Mouse (Mus musculus) kidney, embryonic 14.5 days (tissue): ENCODE results near the gene Arhgap23. TPM values are rescaled to one million over a fixed set of nuclear protein-coding genes. Genes with fewer than 3 reads are reported as not detected.

Experiments
- ATAC-seq: fragments of 200-750 bp; cut with Nextera tagmentation; 2 replicates; pipeline ENCODE4 v1.8.0; 2017; ENCODE audit warnings: moderate number of reproducible peaks, mild to moderate bottlenecking, moderate TSS enrichment, moderate library complexity; ENCODE audit not compliant: low FRiP score, low TSS enrichment
- H3K27ac ChIP-seq: fragments of 300-500 bp; sonication (generic); 2 replicates; pipeline ENCODE4 v1.5.1; 2014; ENCODE audit warnings: low read depth, mild to moderate bottlenecking, low read length, moderate library complexity, mixed read lengths
- H3K27me3 ChIP-seq: fragments of 300-500 bp; sonication (generic); 2 replicates; pipeline ENCODE4 v1.6.1; 2014; ENCODE audit warnings: mild to moderate bottlenecking, low read length; ENCODE audit not compliant: control insufficient read depth, insufficient read depth
- H3K36me3 ChIP-seq: fragments of 300-500 bp; sonication (generic); 2 replicates; pipeline ENCODE4 v1.6.1; 2014; ENCODE audit warnings: low read length, mixed read lengths; ENCODE audit not compliant: control insufficient read depth, insufficient read depth
- H3K4me1 ChIP-seq: fragments of 300-500 bp; sonication (generic); 2 replicates; pipeline ENCODE4 v1.6.1; 2014; ENCODE audit warnings: low read length, mixed read lengths; ENCODE audit not compliant: control insufficient read depth, insufficient read depth
- H3K4me2 ChIP-seq: fragments of 300-500 bp; sonication (generic); replicated peaks from 2 replicates; pipeline ENCODE4 v1.6.1; 2014; ENCODE audit warnings: low read depth, mild to moderate bottlenecking, low read length
- H3K4me3 ChIP-seq: fragments of 300-500 bp; sonication (generic); 2 replicates; pipeline ENCODE4 v1.5.1; 2014; ENCODE audit warnings: mild to moderate bottlenecking, low read length
- H3K9ac ChIP-seq: fragments of 300-500 bp; sonication (generic); 2 replicates; pipeline ENCODE4 v1.6.1; 2014; ENCODE audit warnings: low read depth, mild to moderate bottlenecking, low read length, moderate library complexity
- H3K9me3 ChIP-seq: fragments of 300-500 bp; sonication (generic); 2 replicates; pipeline ENCODE4 v1.6.1; 2016; ENCODE audit warnings: low read length; ENCODE audit not compliant: control insufficient read depth
- WGBS: fragments of 180-500 bp; shearing (Covaris S2); extraction: QIAGEN DNeasy Blood & Tissue Kit; methylation state at CpG from one replicate; pipeline ENCODE4 v1.1.7; 2014; 5-methylcytosine and 5-hydroxymethylcytosine counted together
- polyA plus RNA-seq: library from polyadenylated mRNA; unstranded; fragments of >200 nt; fragmentation: Nextera tagmentation; extraction: Ambion mirVana; gene quantifications from 2 replicates; pipeline ENCODE4 v1.2.1, GENCODE M21; 2014

The Arhgap23 gene
- polyA plus RNA-seq, 1 experiment from 2014 or later: 5.2 TPM

GRCm38 (mm10) chr11:97445596-97445995 lies 30.3 kb downstream of the Arhgap23 start:
- H3K9ac ChIP-seq: no peak overlapping the region
- H3K27ac ChIP-seq: no peak overlapping the region
- no peak overlapping the region for H3K4me2 ChIP-seq
- H3K9me3 ChIP-seq: no peaks in the 10 kb centered on the region
- peaks cover 47% of the 10 kb centered on the region for H3K36me3 ChIP-seq
- H3K4me3 ChIP-seq: no peak overlapping the region
- peaks cover 39% of the 10 kb centered on the region for H3K4me1 ChIP-seq
- no peak for ATAC-seq
- WGBS: 91% methylated on average over 6 of the region's 6 CpGs
- no peaks in the 10 kb centered on the region for H3K27me3 ChIP-seq

DNA sequence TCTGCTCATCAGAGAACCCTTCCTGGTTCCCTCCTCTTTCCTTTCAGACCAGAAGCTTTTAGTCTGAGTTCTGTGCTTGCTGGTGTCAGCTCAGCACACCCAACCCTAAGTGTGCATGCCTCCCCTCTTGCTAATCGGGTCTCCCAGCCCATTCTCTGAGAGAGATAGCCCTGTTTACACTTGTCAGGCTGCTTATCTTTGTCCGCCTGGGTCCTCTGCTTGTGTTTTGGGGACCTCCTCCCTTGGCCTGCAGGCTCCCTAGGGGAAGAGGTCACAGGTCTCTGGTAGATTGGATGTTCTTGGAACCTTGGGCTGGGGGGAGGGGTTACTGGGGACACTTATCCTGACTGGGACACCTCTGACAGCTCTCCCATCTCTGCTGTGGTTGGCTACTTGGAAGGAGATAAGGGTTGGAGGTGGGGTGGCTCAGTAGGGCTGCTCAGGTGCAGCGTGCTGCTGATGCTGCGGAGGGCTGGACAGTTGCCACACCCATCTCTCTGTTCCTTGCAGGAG lies 30.7 kb downstream of the Arhgap23 start:
- WGBS: 74% methylated on average over 4 of the region's 4 CpGs
- H3K36me3 ChIP-seq: peaks cover 47% of the 10 kb centered on the region

DNA sequence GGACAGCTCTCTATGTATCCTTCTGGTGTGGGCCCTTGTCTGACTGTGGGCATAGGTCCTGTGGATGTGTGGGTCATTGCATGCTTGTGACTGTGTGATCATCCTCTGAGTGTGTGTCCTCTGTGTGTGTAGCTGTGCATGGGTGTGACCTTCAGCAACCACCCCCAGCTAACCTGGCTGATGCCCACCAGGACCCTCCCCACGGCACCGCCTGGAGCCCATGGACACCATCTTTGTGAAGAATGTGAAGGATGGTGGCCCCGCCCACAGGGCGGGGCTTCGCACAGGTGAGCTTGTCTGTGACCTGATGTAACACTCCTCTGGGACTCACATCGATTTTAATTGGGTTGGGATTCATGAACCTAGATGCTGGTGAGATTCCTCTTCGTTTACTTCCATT lies 32.6 kb downstream of the Arhgap23 start:
- WGBS: 79% methylated on average over 7 of the region's 7 CpGs
- peaks cover 65% of the 10 kb centered on the region for H3K36me3 ChIP-seq
- H3K9me3 ChIP-seq: no peaks in the 10 kb centered on the region
- H3K27ac ChIP-seq: no peak overlapping the region
- H3K4me2 ChIP-seq: no peak overlapping the region
- no peak overlapping the region for H3K4me3 ChIP-seq
- no peak overlapping the region for H3K9ac ChIP-seq
- peaks cover 28% of the 10 kb centered on the region for H3K4me1 ChIP-seq
- no peak for ATAC-seq
- no peaks in the 10 kb centered on the region for H3K27me3 ChIP-seq

More for the DNA sequence above, 30.7 kb downstream of the Arhgap23 start:
- no peak overlapping the region for H3K9ac ChIP-seq
- H3K27me3 ChIP-seq: no peaks in the 10 kb centered on the region
- H3K27ac ChIP-seq: no peak overlapping the region
- no peak overlapping the region for H3K4me3 ChIP-seq
- ATAC-seq: no peak
- no peak overlapping the region for H3K4me2 ChIP-seq
- H3K4me1 ChIP-seq: peaks cover 41% of the 10 kb centered on the region
- H3K9me3 ChIP-seq: no peaks in the 10 kb centered on the region

DNA sequence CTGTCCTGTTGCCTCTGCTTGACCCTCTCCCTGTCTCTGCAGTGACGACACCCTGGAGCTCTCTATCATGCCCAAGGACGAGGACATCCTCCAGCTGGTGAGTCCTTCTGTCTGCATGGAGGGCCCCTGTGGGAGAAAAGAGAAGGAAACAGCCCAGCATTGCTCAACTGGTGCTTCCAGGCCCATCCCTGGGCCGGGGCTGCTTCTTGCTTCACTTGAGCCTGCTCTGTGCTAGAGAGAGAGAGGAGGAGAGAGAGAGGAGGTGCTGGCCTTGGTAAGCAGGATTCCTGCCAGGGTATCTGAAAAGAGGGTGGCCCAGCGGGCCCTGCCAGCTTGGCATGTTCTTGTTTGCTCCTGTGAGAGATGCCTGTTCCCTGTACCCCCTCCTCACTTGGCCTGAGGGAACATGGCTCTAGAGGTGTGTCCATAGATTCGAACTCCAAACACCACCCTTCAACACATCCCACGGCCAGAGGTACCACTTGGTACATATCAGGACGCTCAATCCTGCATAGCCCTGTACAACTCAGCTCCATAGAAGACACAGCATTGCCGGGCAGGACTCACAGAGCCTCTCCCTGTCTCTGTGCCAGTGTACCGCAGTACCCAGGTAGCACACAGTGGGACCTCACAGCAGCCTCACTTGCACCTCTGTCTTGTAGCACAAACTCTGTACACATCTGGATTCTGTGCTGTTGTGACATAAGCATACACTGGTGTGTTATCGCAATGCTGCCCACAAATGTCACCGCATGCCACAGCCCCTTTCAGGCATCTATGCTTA lies 33.5 kb downstream of the Arhgap23 start:
- Histone ChIP-seq H3K4me3 (no peak overlapping the region), H3K27me3 (no peaks in the 10 kb centered on the region), H3K4me1 (peaks cover 28% of the 10 kb centered on the region), H3K27ac (no peak overlapping the region; the same call in 1 of the 2 replicates), H3K9ac (peak overlapping the region; percentile 18; the same call in 1 of the 2 replicates), H3K36me3 (peaks cover 70% of the 10 kb centered on the region), H3K4me2 (no peak overlapping the region), H3K9me3 (no peaks in the 10 kb centered on the region)
- 88% methylated on average over 11 of the region's 11 CpGs for WGBS
- no peak for ATAC-seq

DNA sequence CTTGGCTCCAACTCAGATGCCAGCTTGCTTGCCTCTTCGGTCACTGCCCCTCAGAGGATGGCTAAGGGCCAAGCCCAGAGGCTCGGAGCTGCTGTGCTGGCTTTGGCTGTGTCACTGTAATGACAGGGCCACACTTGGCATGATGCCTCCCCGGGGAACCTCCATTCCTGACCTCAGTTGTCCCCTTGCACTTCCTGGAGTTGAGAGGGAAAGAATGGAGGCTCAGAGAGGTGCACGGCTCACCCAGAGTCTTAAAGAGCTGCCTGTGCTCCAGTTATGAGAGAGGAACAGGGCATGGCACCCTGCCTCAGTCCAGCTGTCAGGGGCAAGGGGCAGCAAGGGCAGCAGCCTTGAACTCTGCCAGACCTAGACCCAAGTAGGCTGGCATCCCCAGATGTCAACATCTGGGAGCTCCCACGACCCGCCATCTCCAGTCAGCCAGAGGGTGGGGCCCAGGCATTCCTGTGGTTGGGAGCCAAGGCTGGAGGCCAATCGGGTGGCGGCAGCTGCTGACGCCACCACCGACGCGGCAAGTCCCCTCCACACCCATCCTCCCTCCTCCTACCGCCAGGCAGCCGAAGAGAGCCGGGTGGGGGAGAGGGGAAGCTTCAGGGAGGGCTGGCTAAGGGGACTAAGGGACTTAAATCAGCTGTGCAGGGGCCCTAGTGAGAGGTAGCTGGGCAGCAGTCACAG lies 34.4 kb downstream of the Arhgap23 start:
- Histone ChIP-seq H3K27me3 (no peaks in the 10 kb centered on the region), H3K4me2 (peak overlapping the region; percentile 54), H3K9me3 (no peaks in the 10 kb centered on the region), H3K27ac (peak overlapping the region; percentile 82), H3K9ac (peak overlapping the region; percentile 52), H3K4me3 (peak overlapping the region; percentile 39), H3K36me3 (peaks cover 71% of the 10 kb centered on the region), H3K4me1 (peaks cover 28% of the 10 kb centered on the region)
- peak; percentile 85 for ATAC-seq
- WGBS: 12% methylated on average over 15 of the region's 15 CpGs

DNA sequence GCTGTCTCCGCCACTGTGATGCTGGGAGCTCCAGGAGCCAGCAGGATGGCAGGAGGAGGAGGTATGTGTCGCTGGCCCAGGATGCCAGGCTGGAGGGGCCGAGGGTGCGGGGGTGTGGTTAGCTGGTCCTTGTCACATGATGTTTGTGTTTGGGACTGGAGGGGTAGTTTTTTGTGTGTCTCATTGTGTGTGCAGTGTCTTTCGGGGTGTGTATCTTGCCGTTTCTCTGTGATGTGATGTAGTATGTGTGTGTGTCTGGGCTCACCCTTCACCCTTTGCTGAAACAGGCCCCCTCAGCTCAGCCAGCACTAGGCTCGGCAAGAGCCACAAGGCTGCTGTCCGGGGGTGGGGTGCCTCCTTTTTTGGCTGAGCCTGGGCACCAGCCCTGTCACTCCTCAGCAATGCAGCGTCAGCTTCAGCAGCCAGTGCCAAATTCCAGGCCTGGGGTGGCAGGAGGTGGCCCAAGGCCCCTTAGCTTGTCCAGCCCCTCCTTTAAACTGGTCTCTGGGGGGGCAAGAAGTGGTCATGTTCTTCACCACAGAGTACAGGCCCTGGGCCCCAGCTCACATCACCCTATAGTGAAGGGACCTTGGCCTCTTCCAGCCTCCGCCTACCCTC lies 35.1 kb downstream of the Arhgap23 start:
- Histone ChIP-seq H3K4me3 (peak overlapping the region; percentile 39), H3K36me3 (peaks cover 67% of the 10 kb centered on the region), H3K9me3 (no peaks in the 10 kb centered on the region), H3K9ac (peak overlapping the region; percentile 52), H3K27ac (peak overlapping the region; percentile 82; the same call in 1 of the 2 replicates), H3K4me1 (peaks cover 28% of the 10 kb centered on the region), H3K27me3 (no peaks in the 10 kb centered on the region), H3K4me2 (peak overlapping the region; percentile 54)
- peak; percentile 22 for ATAC-seq
- 31% methylated on average over 10 of the region's 10 CpGs for WGBS

GRCm38 (mm10) chr11:97451625-97452024 lies 36.3 kb downstream of the Arhgap23 start:
- no peak for ATAC-seq
- Histone ChIP-seq H3K4me2 (no peak overlapping the region), H3K36me3 (peaks cover 71% of the 10 kb centered on the region), H3K4me3 (no peak overlapping the region), H3K9ac (no peak overlapping the region), H3K27me3 (no peaks in the 10 kb centered on the region), H3K27ac (no peak overlapping the region), H3K9me3 (no peaks in the 10 kb centered on the region), H3K4me1 (peaks cover 28% of the 10 kb centered on the region)
- 96% methylated on average over 15 of the region's 15 CpGs for WGBS

GRCm38 (mm10) chr11:97457120-97457519 lies 41.8 kb downstream of the Arhgap23 start:
- Histone ChIP-seq H3K4me3 (no peak overlapping the region), H3K4me1 (0 out of 2 replicates have a peak, but pooled peaks cover 4% of the 10 kb centered on the region), H3K4me2 (no peak overlapping the region), H3K36me3 (peaks cover 78% of the 10 kb centered on the region), H3K27me3 (no peaks in the 10 kb centered on the region), H3K9me3 (no peaks in the 10 kb centered on the region), H3K27ac (no peak overlapping the region), H3K9ac (no peak overlapping the region)
- ATAC-seq: no peak
- 79% methylated on average over 4 of the region's 4 CpGs for WGBS
